Mouse (Mus musculus): Measurements from ENCODE around the gene Etfdh.

GRCm38 (mm10) chr3:79628561-79629415 lies 512 bp downstream of the Etfdh start, which contains the start of gene 4930579G24Rik:
- TF ChIP-seq EP300 (IDR thresholded peaks at IDR 0.05) = no peak
- TF ChIP-seq CTCF (IDR thresholded peaks at IDR 0.05) = no peak; the same call in 1 of the 2 replicates

Measured in lung, postnatal 0 days (tissue).